Mouse (Mus musculus) hindbrain, embryonic 11.5 days (tissue): ENCODE measurements around the gene Olfr251. TPM values are rescaled to one million over a fixed set of nuclear protein-coding genes. Genes with fewer than 3 reads are reported as not detected.
A peak's percentile ranks its signal among the peaks of the same experiment; 100 is the strongest.
"Not testable (repeated sequence)": the region's sequence is repeated elsewhere in the genome, so short reads cannot be mapped to it uniquely, and the experiment has no call there.

Source experiments
- ATAC-seq: fragments of 200-750 bp; cut with Nextera tagmentation; 2 replicates; pipeline ENCODE4 v1.8.0; 2017; ENCODE audit warnings: mild to moderate bottlenecking, moderate TSS enrichment, moderate library complexity; ENCODE audit not compliant: low FRiP score
- DNase-seq: peaks from one replicate; pipeline ENCODE4 v3.0.0-alpha.2; 2015; ENCODE audit warnings: low spot score
- H3K27ac ChIP-seq: fragments of 300-500 bp; sonication (generic); 2 replicates; pipeline ENCODE4 v1.5.1; 2014; ENCODE audit warnings: mild to moderate bottlenecking, low read depth, low read length
- H3K27me3 ChIP-seq: fragments of 300-500 bp; sonication (generic); 2 replicates; pipeline ENCODE4 v1.6.1; 2014; ENCODE audit warnings: mild to moderate bottlenecking, low read length, moderate library complexity, mixed read lengths; ENCODE audit not compliant: control insufficient read depth, insufficient read depth
- H3K36me3 ChIP-seq: fragments of 300-500 bp; sonication (generic); 2 replicates; pipeline ENCODE4 v1.6.1; 2014; ENCODE audit warnings: mild to moderate bottlenecking, low read length, moderate library complexity, mixed read lengths; ENCODE audit not compliant: control insufficient read depth, insufficient read depth
- H3K4me1 ChIP-seq: fragments of 300-500 bp; sonication (generic); replicated peaks from 2 replicates; pipeline ENCODE4 v1.6.1; 2014; ENCODE audit warnings: low read length, mixed read lengths; ENCODE audit not compliant: control insufficient read depth, insufficient read depth
- H3K4me2 ChIP-seq: fragments of 300-500 bp; sonication (generic); replicated peaks from 2 replicates; pipeline ENCODE4 v1.6.1; 2014; ENCODE audit warnings: mild to moderate bottlenecking, low read depth, low read length
- H3K4me3 ChIP-seq: fragments of 300-500 bp; sonication (generic); 2 replicates; pipeline ENCODE4 v1.5.1; 2014; ENCODE audit warnings: low read depth, low read length
- H3K9ac ChIP-seq: fragments of 300-500 bp; sonication (generic); 2 replicates; pipeline ENCODE4 v1.6.1; 2014; ENCODE audit warnings: low read depth, low read length
- H3K9me3 ChIP-seq: fragments of 300-500 bp; sonication (generic); 2 replicates; pipeline ENCODE4 v1.6.1; 2016; ENCODE audit warnings: low read length; ENCODE audit not compliant: control insufficient read depth
- WGBS: fragments of 180-500 bp; shearing (Covaris S2); extraction: QIAGEN DNeasy Blood & Tissue Kit; methylation state at CpG from one replicate; pipeline ENCODE4 v1.1.7; 2014; 5-methylcytosine and 5-hydroxymethylcytosine counted together
- polyA plus RNA-seq: library from polyadenylated mRNA; unstranded; fragments of >200 nt; fragmentation: Nextera tagmentation; extraction: Ambion mirVana; gene quantifications from 2 replicates; pipeline ENCODE4 v1.2.1, GENCODE M21; 2014

The Olfr251 gene
- polyA plus RNA-seq = not detected in 2 replicates

GRCm38 (mm10) chr9:38376786-38377185 lies at the start of gene Olfr251:
TSS of gene Olfr251 (plus strand) at chr9:38377086.
- 75% methylated on average over 2 of the region's 2 CpGs for WGBS
- DNase-seq (no peak), ATAC-seq (no peak)
- Histone ChIP-seq H3K9ac (no peak within 1 kb of the TSS), H3K4me2 (no peak within 1 kb of the TSS), H3K27ac (no peak within 1 kb of the TSS), H3K9me3 (no peaks in the 10 kb centered on the region), H3K27me3 (no peaks in the 10 kb centered on the region), H3K4me1 (no peaks in the 10 kb centered on the region), H3K36me3 (no peaks in the 10 kb centered on the region), H3K4me3 (no peak within 1 kb of the TSS)

DNA sequence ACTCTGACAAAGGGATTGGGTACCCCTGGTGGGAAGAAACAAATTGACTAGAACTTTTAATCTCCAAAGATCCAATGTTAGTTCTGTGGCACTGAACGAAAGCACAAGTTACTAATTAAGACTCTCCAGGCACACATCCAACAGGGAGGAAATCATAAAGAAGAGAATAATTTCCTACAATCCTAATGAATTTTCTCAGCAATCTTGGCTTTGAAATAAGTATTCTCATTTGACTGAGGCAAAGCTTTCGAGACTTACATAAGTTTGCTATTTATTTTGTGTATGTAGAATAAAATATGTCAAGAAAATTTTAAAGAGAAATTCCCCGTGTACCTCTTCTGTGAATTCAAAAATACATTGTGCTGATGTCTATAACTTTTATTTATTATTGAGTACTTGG lies 48.1 kb upstream of the Olfr251 start, which contains the start of gene Olfr25:
Gene Olfr25, plus strand, starts transcription at position 301 of the 400 bp plus-strand sequence.
- Histone ChIP-seq H3K9me3 (no peaks in the 10 kb centered on the region), H3K27me3 (no peaks in the 10 kb centered on the region), H3K4me3 (no peak within 1 kb of the TSS), H3K27ac (no peak within 1 kb of the TSS), H3K4me2 (no peak within 1 kb of the TSS), H3K36me3 (no peaks in the 10 kb centered on the region), H3K4me1 (no peaks in the 10 kb centered on the region), H3K9ac (no peak within 1 kb of the TSS)
- no peak for ATAC-seq
- no peak for DNase-seq
- WGBS = 84% methylated on average over 3 of the region's 3 CpGs

DNA sequence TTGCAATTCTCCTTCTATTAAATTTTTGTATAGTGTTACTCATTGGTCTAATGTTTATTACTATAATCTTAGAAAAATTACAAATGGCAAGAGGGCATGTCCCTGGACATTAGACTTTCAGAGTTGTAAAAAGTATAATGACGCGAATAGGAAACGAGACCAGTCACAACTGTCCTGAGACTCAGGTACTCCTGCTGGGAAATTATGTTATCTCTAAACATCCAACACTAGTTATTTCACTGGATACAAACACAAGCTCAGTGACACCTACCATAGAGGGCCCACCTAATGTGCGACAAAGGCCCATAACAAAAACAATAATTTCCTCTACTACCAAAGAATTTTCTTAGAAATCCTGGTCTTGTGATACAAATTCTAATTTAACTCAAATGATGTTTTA lies 28.8 kb upstream of the Olfr251 start, which contains the start of gene Olfr898:
Gene Olfr898, plus strand, starts transcription at position 301 of the 400 bp plus-strand sequence.
- no peak for ATAC-seq
- H3K4me2 ChIP-seq = no peak within 1 kb of the TSS
- no peaks in the 10 kb centered on the region for H3K27me3 ChIP-seq
- no peak within 1 kb of the TSS for H3K9ac ChIP-seq
- no peaks in the 10 kb centered on the region for H3K36me3 ChIP-seq
- no peaks in the 10 kb centered on the region for H3K4me1 ChIP-seq
- no peak within 1 kb of the TSS for H3K4me3 ChIP-seq
- 90% methylated on average over 4 of the region's 4 CpGs for WGBS
- DNase-seq = no peak
- no peaks in the 10 kb centered on the region for H3K9me3 ChIP-seq
- H3K27ac ChIP-seq = no peak within 1 kb of the TSS

DNA sequence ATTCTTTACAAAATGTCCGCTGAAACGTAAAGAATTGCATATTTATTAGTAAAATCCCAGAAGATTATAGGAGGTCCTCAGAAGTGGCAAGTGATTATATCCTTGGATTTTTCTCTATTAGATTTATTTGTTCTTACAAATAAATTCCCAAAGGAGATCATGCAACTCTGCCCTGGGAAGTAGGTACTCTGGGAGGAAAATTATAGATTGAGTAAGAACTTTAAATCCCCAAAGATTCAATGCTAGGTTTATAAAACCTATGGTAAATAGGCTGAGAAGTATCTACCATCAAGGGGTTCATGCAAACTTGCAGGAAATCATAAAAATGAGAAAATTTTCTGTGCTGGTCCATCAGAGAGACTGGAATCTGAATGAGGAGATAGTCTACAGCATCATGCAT lies 10.3 kb upstream of the Olfr251 start, which contains the start of gene Olfr250:
Gene Olfr250, plus strand, starts transcription at position 301 of the 400 bp plus-strand sequence.
- ATAC-seq (no peak), DNase-seq (no peak)
- no peaks in the 10 kb centered on the region for H3K27me3 ChIP-seq
- no peak within 1 kb of the TSS for H3K4me3 ChIP-seq
- WGBS = 91% methylated on average over 2 of the region's 2 CpGs
- H3K4me2 ChIP-seq = no peak within 1 kb of the TSS
- H3K36me3 ChIP-seq = no peaks in the 10 kb centered on the region
- no peaks in the 10 kb centered on the region for H3K9me3 ChIP-seq
- no peaks in the 10 kb centered on the region for H3K4me1 ChIP-seq
- H3K27ac ChIP-seq = no peak within 1 kb of the TSS
- H3K9ac ChIP-seq = no peak within 1 kb of the TSS

GRCm38 (mm10) chr9:38401398-38401797 lies 24.5 kb downstream of the Olfr251 start, which contains the start of gene Olfr147:
TSS of gene Olfr147 (plus strand) at chr9:38401698.
- Histone ChIP-seq H3K4me1 (no peaks in the 10 kb centered on the region), H3K36me3 (no peaks in the 10 kb centered on the region), H3K4me2 (no peak within 1 kb of the TSS), H3K27ac (no peak within 1 kb of the TSS), H3K4me3 (no peak within 1 kb of the TSS), H3K9me3 (no peaks in the 10 kb centered on the region), H3K27me3 (no peaks in the 10 kb centered on the region), H3K9ac (no peak within 1 kb of the TSS)
- no peak for ATAC-seq
- 93% methylated on average over 1 of the region's 1 CpGs for WGBS
- no peak for DNase-seq

DNA sequence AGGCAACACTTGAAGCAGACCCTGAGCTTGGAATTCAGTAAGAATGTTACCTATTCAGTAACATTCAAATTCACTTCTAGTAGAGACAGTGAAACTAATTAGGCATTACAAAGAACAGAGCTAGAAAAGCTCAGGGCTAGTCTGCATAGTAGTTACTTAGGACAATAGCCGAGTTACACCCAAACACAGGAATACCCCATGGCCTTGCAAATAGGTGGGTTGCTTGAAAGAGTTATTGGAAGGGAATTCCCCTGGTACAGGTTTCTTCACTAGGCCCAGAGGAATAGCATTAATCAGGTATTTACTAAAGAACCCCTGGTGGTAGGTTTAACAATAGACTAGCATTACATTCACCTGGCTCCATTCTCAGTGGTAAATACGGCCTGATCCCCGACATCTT lies 30.6 kb downstream of the Olfr251 start:
- H3K4me1 ChIP-seq, H3K9me3 ChIP-seq, ATAC-seq, H3K4me3 ChIP-seq, H3K36me3 ChIP-seq, H3K9ac ChIP-seq, H3K27ac ChIP-seq, H3K4me2 ChIP-seq, H3K27me3 ChIP-seq, DNase-seq: not testable (repeated sequence)
- 93% methylated on average over 3 of the region's 3 CpGs for WGBS

DNA sequence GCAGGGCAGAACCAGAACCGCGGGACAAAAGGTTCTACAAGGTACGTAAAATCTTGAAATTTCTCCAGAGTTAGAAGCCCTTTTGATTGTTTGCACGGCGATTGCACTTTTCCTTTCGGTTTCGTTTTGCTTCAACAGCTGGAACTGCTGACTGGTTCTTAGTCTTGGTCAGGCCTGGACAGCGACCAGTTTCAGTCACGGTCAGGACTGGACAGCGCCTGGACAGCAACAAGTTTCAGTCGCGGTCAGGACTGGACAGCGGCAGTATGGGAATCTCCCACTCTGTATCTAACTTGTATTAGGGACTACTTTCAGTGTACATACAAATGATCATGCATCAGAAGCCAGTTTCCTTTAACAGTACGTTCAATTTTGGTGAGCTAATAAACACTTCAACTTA lies 36.6 kb downstream of the Olfr251 start:
- not testable (repeated sequence) for H3K9me3 ChIP-seq, H3K9ac ChIP-seq, H3K4me2 ChIP-seq, H3K4me3 ChIP-seq, H3K4me1 ChIP-seq, H3K27ac ChIP-seq, H3K27me3 ChIP-seq, ATAC-seq, H3K36me3 ChIP-seq
- WGBS = 93% methylated on average over 14 of the region's 14 CpGs
- peak; percentile 15 for DNase-seq

- Histone ChIP-seq H3K27me3 (no peaks in the 10 kb centered on the region), H3K4me2 (no peak overlapping the region), H3K4me3 (no peak overlapping the region), H3K27ac (no peak overlapping the region), H3K4me1 (no peaks in the 10 kb centered on the region), H3K36me3 (no peaks in the 10 kb centered on the region), H3K9ac (no peak overlapping the region), H3K9me3 (no peaks in the 10 kb centered on the region; the same call in 1 of the 2 replicates)
- ATAC-seq (no peak), DNase-seq (no peak)
Observed at GRCm38 (mm10) chr9:38423801-38424200, 46.9 kb downstream of the Olfr251 start.

DNA sequence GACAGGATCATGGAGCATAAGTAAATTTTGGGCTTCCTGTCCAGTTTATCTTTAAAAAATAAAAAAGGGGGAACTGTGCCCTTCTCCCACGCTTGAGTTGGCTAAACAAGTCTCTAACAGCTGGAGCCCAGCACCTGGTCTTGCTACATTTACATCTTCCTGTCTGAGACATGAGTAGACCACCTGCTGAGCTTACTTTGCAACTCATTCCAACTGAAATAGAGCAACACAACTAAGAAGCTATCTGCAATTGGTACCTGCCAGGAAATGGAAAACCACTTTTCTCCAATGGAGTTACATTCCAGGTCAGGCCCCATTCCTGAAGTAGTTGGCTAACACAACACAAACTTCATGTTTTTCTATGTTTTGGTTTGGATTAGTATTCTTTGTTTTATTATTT lies 50.1 kb downstream of the Olfr251 start:
- Histone ChIP-seq H3K4me1 (no peaks in the 10 kb centered on the region), H3K4me3 (no peak overlapping the region), H3K36me3 (no peaks in the 10 kb centered on the region), H3K9me3 (no peaks in the 10 kb centered on the region; the same call in 1 of the 2 replicates), H3K27ac (no peak overlapping the region), H3K9ac (no peak overlapping the region), H3K27me3 (no peaks in the 10 kb centered on the region), H3K4me2 (no peak overlapping the region)
- 54% methylated on average over 1 of the region's 1 CpGs for WGBS
- ATAC-seq (no peak), DNase-seq (no peak)
